Mouse (Mus musculus): ENCODE measurements around the gene Nmt1.

DNA sequence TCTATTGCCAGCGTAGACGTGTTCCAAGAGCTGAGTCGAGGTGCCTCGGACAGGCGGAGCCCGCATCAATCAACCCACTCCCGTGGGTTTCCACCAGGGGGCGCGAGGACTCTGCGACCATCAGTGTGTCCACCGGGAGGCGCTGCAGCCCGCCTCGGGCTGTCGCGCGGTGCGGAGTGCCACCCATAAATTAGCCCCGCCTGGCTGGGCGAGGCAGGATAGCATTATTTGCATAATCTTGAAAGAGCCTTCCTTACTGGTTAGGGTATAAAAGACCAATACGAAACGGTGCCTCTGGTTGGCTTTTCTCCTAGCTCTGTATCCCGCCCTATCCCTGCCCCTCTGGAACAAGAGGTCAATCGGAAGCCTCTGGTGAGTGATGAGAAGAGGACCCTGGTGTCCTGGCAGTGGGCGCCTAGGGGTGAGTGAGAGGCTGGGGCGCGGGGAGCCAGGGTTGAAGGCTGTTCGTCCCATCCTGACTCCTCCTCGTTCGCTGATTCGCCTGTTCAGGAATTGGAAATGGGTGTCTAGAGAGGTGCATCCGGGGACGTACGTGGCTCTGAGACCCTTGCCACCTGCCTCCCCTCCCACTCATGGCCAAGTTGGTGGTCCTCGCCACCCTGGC, 74.8 kb downstream of the Nmt1 start:
- TF ChIP-seq CTCF (IDR thresholded peaks at IDR 0.05) (peak; percentile 100), EP300 (IDR thresholded peaks at IDR 0.05) (no peak)
